24 mouse cellular contexts compared by ENCODE assay signal in genomic region chr11:121717724-121718123, GRCm38 (mm10). TPM values are rescaled to one million over a fixed set of nuclear protein-coding genes. Genes with fewer than 3 reads are reported as not detected.
DNase-seq lines count a peak whose midpoint lies in the region; ATAC-seq and TF ChIP-seq lines count a peak whose summit lies in the region.
"Had no signal": no experiment of that assay in that cellular context is flagged by ENCODE, and none has a peak within 500 bp of the region (broad histone marks: within the 10 kb centered on the region; RNA-seq: fewer than 3 reads in every experiment).

No protein-coding gene starts in this region.

- no peak for TF ChIP-seq CTCF in small intestine, adult 2 months (IDR thresholded peaks at IDR 0.05; ENCODE audit: extremely low read depth, insufficient read length, insufficient replicate concordance, low read depth, low read length)

- H3K4me1 ChIP-seq in kidney, embryonic 15.5 days: peaks cover 7% of the 10 kb centered on the region; the same call in 1 of the 2 replicates
- 0 out of 2 replicates have a peak, but pooled peaks cover 2% of the 10 kb centered on the region for H3K4me1 ChIP-seq in kidney, embryonic 14.5 days (ENCODE audit: control insufficient read depth, insufficient read depth, low read length)
- H3K4me1 ChIP-seq in small intestine, adult 2 months (ENCODE audit: control insufficient read depth, insufficient read depth, insufficient read length, low read length): peaks cover 36% of the 10 kb centered on the region
- H3K4me1 ChIP-seq: forebrain, embryonic 10.5 days; midbrain, embryonic 12.5 days had no signal

- H3K4me3 ChIP-seq in kidney, embryonic 15.5 days (replicated peaks): no peak overlapping the region
- H3K4me3 ChIP-seq in kidney, embryonic 14.5 days (ENCODE audit: low read length): no peak overlapping the region
- no peak overlapping the region for H3K4me3 ChIP-seq in small intestine, adult 2 months (ENCODE audit: low read depth, low read length)
- H3K4me3 ChIP-seq: forebrain, embryonic 10.5 days; midbrain, embryonic 12.5 days; neural tube, embryonic 13.5 days had no signal

- no peaks in the 10 kb centered on the region for H3K9me3 ChIP-seq in kidney, embryonic 15.5 days (replicated peaks)
- H3K9me3 ChIP-seq in kidney, embryonic 14.5 days (ENCODE audit: control insufficient read depth, low read length): no peaks in the 10 kb centered on the region
- H3K9me3 ChIP-seq: forebrain, embryonic 10.5 days; midbrain, embryonic 12.5 days; neural tube, embryonic 13.5 days had no signal

- ATAC-seq in kidney, embryonic 15.5 days (replicated peaks; ENCODE audit: low FRiP score): peak; percentile 43; the same call in 1 of the 2 replicates
- no peak for ATAC-seq in kidney, embryonic 14.5 days (ENCODE audit: low FRiP score, low TSS enrichment)
- ATAC-seq: hindbrain, postnatal 0 days had no signal

- H3K36me3 ChIP-seq in kidney, embryonic 15.5 days: peaks cover 18% of the 10 kb centered on the region
- no peaks in the 10 kb centered on the region; the same call in 1 of the 2 replicates for H3K36me3 ChIP-seq in kidney, embryonic 14.5 days (ENCODE audit: control insufficient read depth, insufficient read depth, low read length)
- H3K36me3 ChIP-seq in small intestine, adult 2 months (ENCODE audit: control insufficient read depth, insufficient read depth, low read length): peaks cover 36% of the 10 kb centered on the region
- H3K36me3 ChIP-seq: forebrain, embryonic 10.5 days; midbrain, embryonic 12.5 days; neural tube, embryonic 13.5 days had no signal

- peak; percentile 60 to 77 for DNase-seq in urinary bladder, adult 18-20 months (ENCODE audit: low spot score in 2 of 2)
- DNase-seq in urinary bladder, postnatal 10 days (ENCODE audit: low spot score): no peak
- DNase-seq in right cerebral cortex, postnatal 14 days: no peak
- no peak for DNase-seq in gastrocnemius, adult 18-20 months (ENCODE audit: low spot score)
- DNase-seq in testis, postnatal 14 days (ENCODE audit: low spot score): no peak
- DNase-seq: adrenal gland, postnatal 10 days; cerebellum, adult 11-12 months; cerebellum, postnatal 25 days; gastrocnemius, postnatal 10 days; heart, adult 18-20 months; heart, postnatal 4 days; kidney, postnatal 25 days; right cerebral cortex, postnatal 25 days; thymus, adult 18-20 months had no signal

- H3K27me3 ChIP-seq in kidney, embryonic 15.5 days: no peaks in the 10 kb centered on the region
- no peaks in the 10 kb centered on the region for H3K27me3 ChIP-seq in kidney, embryonic 14.5 days (ENCODE audit: control insufficient read depth, insufficient read depth, low read length)
- no peaks in the 10 kb centered on the region for H3K27me3 ChIP-seq in small intestine, adult 2 months (ENCODE audit: control insufficient read depth, insufficient read depth, low read length)
- H3K27me3 ChIP-seq: CH12.LX; midbrain, embryonic 12.5 days; neural tube, embryonic 13.5 days had no signal

- H3K9ac ChIP-seq in kidney, embryonic 15.5 days: no peak overlapping the region
- H3K9ac ChIP-seq in kidney, embryonic 14.5 days (ENCODE audit: low read depth, low read length): no peak overlapping the region
- H3K9ac ChIP-seq: midbrain, embryonic 12.5 days; neural tube, embryonic 13.5 days had no signal

- H3K27ac ChIP-seq in kidney, embryonic 15.5 days: no peak overlapping the region
- no peak overlapping the region for H3K27ac ChIP-seq in kidney, embryonic 14.5 days (ENCODE audit: low read depth, low read length)
- H3K27ac ChIP-seq in small intestine, adult 2 months (ENCODE audit: insufficient read depth, low read depth, low read length): 0 out of 2 replicates have a peak overlapping the region, but pooled peaks have one; percentile 1
- H3K27ac ChIP-seq: forebrain, embryonic 10.5 days; hindbrain, postnatal 0 days; macrophage; midbrain, embryonic 12.5 days; neural tube, embryonic 13.5 days had no signal

- no peak overlapping the region for H3K4me2 ChIP-seq in kidney, embryonic 15.5 days
- H3K4me2 ChIP-seq in kidney, embryonic 14.5 days (replicated peaks; ENCODE audit: low read depth, low read length): no peak overlapping the region
- H3K4me2 ChIP-seq: liver, embryonic 11.5 days; midbrain, embryonic 12.5 days; neural tube, embryonic 13.5 days had no signal

- WGBS in kidney, embryonic 15.5 days: 49% methylated on average over 6 of the region's 6 CpGs
- 47% methylated on average over 6 of the region's 6 CpGs for WGBS in kidney, embryonic 14.5 days
- 18% methylated on average over 6 of the region's 6 CpGs for WGBS in small intestine, adult 2 months

- TF ChIP-seq POLR2A in small intestine, adult 2 months (IDR thresholded peaks at IDR 0.05; ENCODE audit: low read depth, low read length): no peak

RNA-seq across cellular contexts. Expression of gene Metrnl, which starts 16.4 kb away (rescaled TPM):
- 23.3 and 24.2 TPM in 2 replicates for polyA plus RNA-seq in kidney, embryonic 15.5 days (2015; fragmentation: Nextera tagmentation; extraction: Ambion mirVana)
- 15.6 and 18.3 TPM in 2 replicates for polyA plus RNA-seq in kidney, embryonic 14.5 days (2014; fragmentation: Nextera tagmentation; extraction: Ambion mirVana)
- 150 and 219 TPM in 2 replicates for polyA plus RNA-seq in small intestine, adult 2 months (2012; rRNA removed)
- 1 to 10 TPM; 4.2 to 9.1 TPM for total RNA-seq in gastrocnemius, adult 18-20 months (2021)

RNA-seq across cellular contexts. Expression of gene B3gntl1, which starts 44.8 kb away (rescaled TPM):
- 7.0 and 8.0 TPM in 2 replicates for polyA plus RNA-seq in kidney, embryonic 15.5 days (2015; fragmentation: Nextera tagmentation; extraction: Ambion mirVana)
- 5.6 and 7.6 TPM in 2 replicates for polyA plus RNA-seq in kidney, embryonic 14.5 days (2014; fragmentation: Nextera tagmentation; extraction: Ambion mirVana)
- polyA plus RNA-seq in small intestine, adult 2 months (2012; rRNA removed): 2.1 and 4.4 TPM in 2 replicates
- 1 to 10 TPM; 2.3 to 2.9 TPM for total RNA-seq in gastrocnemius, adult 18-20 months (2021)

Comparison
In these comparisons a context has a peak if more than half of its experiments do, and no peak if none do; other contexts are left out.
1. DNase-seq: peak in urinary bladder, adult 18-20 months (2 of 2); none in urinary bladder, postnatal 10 days (single experiment), right cerebral cortex, postnatal 14 days (single experiment), gastrocnemius, adult 18-20 months (single experiment) and testis, postnatal 14 days (single experiment).